Mouse (Mus musculus) midbrain, embryonic 11.5 days (tissue): ENCODE measurements at regions not wholly inside any gene's neighbourhood (a gene's known extent, or its start where the extent isn't known, plus 50 kb on each side); places are given as distances from the start of the nearest gene placed in this dataset.

ENCODE experiments used
- ATAC-seq: fragments of 200-750 bp; cut with Nextera tagmentation; 2 replicates; pipeline ENCODE4 v1.8.0; 2017; ENCODE audit warnings: moderate TSS enrichment, moderate library complexity; ENCODE audit not compliant: low FRiP score
- DNase-seq: peaks from one replicate; pipeline ENCODE4 v3.0.0; 2015; ENCODE audit warnings: low spot score; ENCODE audit errors: missing footprints
- H3K27ac ChIP-seq: fragments of 300-500 bp; sonication (generic); 2 replicates; pipeline ENCODE4 v1.5.1; 2014; ENCODE audit warnings: low read depth, low read length
- H3K27me3 ChIP-seq: fragments of 300-500 bp; sonication (generic); 2 replicates; pipeline ENCODE4 v1.6.1; 2014; ENCODE audit warnings: mild to moderate bottlenecking, low read length, moderate library complexity, mixed read lengths; ENCODE audit not compliant: control insufficient read depth, insufficient read depth
- H3K36me3 ChIP-seq: fragments of 300-500 bp; sonication (generic); 2 replicates; pipeline ENCODE4 v1.6.1; 2014; ENCODE audit warnings: mild to moderate bottlenecking, low read length, moderate library complexity, mixed read lengths; ENCODE audit not compliant: control insufficient read depth, insufficient read depth
- H3K4me1 ChIP-seq: fragments of 300-500 bp; sonication (generic); 2 replicates; pipeline ENCODE4 v1.6.1; 2014; ENCODE audit warnings: low read length; ENCODE audit not compliant: control insufficient read depth, insufficient read depth
- H3K4me2 ChIP-seq: fragments of 300-500 bp; sonication (generic); 2 replicates; pipeline ENCODE4 v1.6.1; 2014; ENCODE audit warnings: mild to moderate bottlenecking, moderate library complexity
- H3K4me3 ChIP-seq: fragments of 300-500 bp; sonication (generic); 2 replicates; pipeline ENCODE4 v1.5.1; 2014; ENCODE audit warnings: low read depth, low read length
- H3K9ac ChIP-seq: fragments of 300-500 bp; sonication (generic); 2 replicates; pipeline ENCODE4 v1.6.1; 2014; ENCODE audit warnings: low read length
- H3K9me3 ChIP-seq: fragments of 300-500 bp; sonication (generic); 2 replicates; pipeline ENCODE4 v1.6.1; 2016; ENCODE audit warnings: low read length; ENCODE audit not compliant: control insufficient read depth
- WGBS: fragments of 180-500 bp; shearing (Covaris S2); extraction: QIAGEN DNeasy Blood & Tissue Kit; methylation state at CpG from one replicate; pipeline ENCODE4 v1.1.7; 2014; 5-methylcytosine and 5-hydroxymethylcytosine counted together

DNA sequence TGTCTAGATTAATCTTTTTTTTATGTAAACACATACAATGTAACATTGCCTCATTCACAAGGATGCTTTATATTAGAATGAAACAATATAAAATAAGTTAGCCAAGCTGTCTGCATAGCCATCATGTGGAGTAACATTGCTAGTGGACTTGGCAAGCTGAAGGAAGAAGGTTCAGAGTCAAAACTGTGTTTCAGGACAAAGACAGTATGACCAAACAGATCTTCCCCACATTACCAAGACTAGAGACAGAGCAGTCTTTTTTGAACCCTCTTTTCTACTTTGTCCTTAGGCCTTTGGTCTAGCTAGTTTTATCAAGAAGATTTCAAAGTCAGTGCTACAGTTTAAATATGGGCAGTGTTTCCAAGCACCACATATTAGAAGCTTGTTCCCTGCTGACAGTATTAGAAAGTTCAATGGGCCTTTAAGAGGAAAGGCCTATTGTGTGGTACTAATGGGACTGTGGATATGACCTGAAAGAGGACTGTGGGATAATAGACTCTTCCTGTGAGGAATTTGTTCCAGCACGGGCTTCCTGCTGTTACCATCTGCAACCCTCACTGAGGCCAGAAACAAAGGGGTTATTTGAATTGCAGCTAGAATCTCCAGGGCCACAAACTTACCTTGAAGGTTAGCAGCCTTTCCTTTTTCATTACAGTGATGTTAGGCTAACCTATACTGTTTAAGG, 449.1 kb upstream of the Lrrc7 start:
- Histone ChIP-seq H3K9ac (no peak overlapping the region), H3K27ac (no peak overlapping the region), H3K4me1 (no peaks in the 10 kb centered on the region), H3K4me2 (no peak overlapping the region), H3K4me3 (no peak overlapping the region), H3K27me3 (no peaks in the 10 kb centered on the region), H3K36me3 (no peaks in the 10 kb centered on the region), H3K9me3 (no peaks in the 10 kb centered on the region)
- peak; percentile 88 for ATAC-seq
- DNase-seq, result peak; percentile 87
- WGBS, result 0% methylated on average over 1 of the region's 1 CpGs

- no peaks in the 10 kb centered on the region for H3K9me3 ChIP-seq
- no peaks in the 10 kb centered on the region for H3K27me3 ChIP-seq
- H3K4me1 ChIP-seq, result no peaks in the 10 kb centered on the region
- no peaks in the 10 kb centered on the region for H3K36me3 ChIP-seq
- no peak overlapping the region for H3K9ac ChIP-seq
- H3K4me2 ChIP-seq, result no peak overlapping the region
- 50% methylated on average over 1 of the region's 1 CpGs for WGBS
- no peak overlapping the region for H3K27ac ChIP-seq
- DNase-seq, result no peak
- ATAC-seq, result no peak
- H3K4me3 ChIP-seq, result no peak overlapping the region
Observed at GRCm38 (mm10) chr3:159004013-159004412, 442.0 kb upstream of the Lrrc7 start.

DNA sequence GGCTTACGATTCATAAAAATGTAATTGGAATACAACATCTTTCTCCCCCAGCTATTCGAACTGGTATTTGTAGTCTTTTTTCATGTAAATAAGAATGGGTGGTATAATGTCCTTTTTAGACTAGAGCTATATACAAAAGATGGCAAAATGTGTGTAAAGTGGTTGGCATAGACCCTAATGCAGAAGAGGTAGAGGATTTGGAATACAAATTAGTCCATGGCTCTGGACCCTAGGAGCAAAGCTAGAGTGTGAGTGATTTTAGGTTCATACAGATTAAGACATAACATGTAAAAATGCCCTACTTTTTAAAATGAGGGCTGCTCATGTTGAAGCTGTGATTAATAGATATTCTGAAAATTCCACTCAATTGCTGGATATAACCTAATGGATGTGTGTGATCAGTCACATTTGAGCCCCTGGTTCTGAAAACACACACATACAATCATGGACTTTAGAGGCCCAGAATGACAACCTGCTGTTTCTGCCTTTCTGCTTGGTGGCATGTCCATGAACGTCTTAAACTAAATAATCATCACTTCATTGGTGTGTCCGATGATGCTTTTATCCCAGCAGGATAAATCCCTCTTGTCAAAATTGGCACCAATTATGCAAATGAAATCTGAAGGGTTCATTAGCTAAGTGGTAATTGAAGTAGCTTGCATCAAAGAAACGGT, 423.6 kb upstream of the Lrrc7 start:
- H3K4me1 ChIP-seq, result no peaks in the 10 kb centered on the region
- H3K9ac ChIP-seq, result no peak overlapping the region
- no peaks in the 10 kb centered on the region for H3K9me3 ChIP-seq
- H3K4me2 ChIP-seq, result no peak overlapping the region
- H3K4me3 ChIP-seq, result no peak overlapping the region
- 75% methylated on average over 5 of the region's 5 CpGs for WGBS
- H3K27ac ChIP-seq, result no peak overlapping the region
- H3K36me3 ChIP-seq, result no peaks in the 10 kb centered on the region
- ATAC-seq (no peak), DNase-seq (no peak)
- no peaks in the 10 kb centered on the region for H3K27me3 ChIP-seq

- Histone ChIP-seq H3K9me3 (no peaks in the 10 kb centered on the region), H3K4me2 (no peak overlapping the region), H3K9ac (no peak overlapping the region), H3K27ac (no peak overlapping the region), H3K4me3 (no peak overlapping the region), H3K4me1 (no peaks in the 10 kb centered on the region), H3K36me3 (no peaks in the 10 kb centered on the region), H3K27me3 (no peaks in the 10 kb centered on the region)
- DNase-seq, result no peak
- ATAC-seq, result no peak
Observed at GRCm38 (mm10) chr3:158947063-158947462, 385.0 kb upstream of the Lrrc7 start.

- no peaks in the 10 kb centered on the region for H3K9me3 ChIP-seq
- H3K36me3 ChIP-seq, result no peaks in the 10 kb centered on the region
- H3K27ac ChIP-seq, result no peak overlapping the region
- ATAC-seq (no peak), DNase-seq (no peak)
- no peak overlapping the region for H3K4me2 ChIP-seq
- no peaks in the 10 kb centered on the region for H3K27me3 ChIP-seq
- WGBS, result 82% methylated on average over 2 of the region's 2 CpGs
- no peak overlapping the region for H3K9ac ChIP-seq
- no peaks in the 10 kb centered on the region for H3K4me1 ChIP-seq
- no peak overlapping the region for H3K4me3 ChIP-seq
Observed at GRCm38 (mm10) chr3:158905104-158905503, 343.1 kb upstream of the Lrrc7 start.

DNA sequence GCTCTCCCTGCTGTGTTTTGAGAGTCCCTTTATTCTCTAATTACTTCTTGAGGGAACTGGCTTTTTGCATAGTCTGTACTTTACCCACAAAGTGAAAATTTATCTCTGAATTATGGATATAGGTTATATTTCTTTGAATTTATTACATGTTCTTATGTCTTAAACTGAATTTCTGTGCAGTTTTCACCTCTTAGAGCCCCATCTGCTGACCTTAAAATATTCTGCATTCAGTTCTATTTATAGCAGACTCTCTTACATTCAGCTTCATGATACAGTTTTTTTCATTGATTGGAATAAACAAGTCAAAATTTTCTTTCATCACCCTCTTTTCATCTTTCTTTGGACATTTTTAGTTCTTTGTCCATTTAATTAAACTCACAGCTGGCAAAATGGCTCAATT, 337.4 kb upstream of the Lrrc7 start:
- no peak for ATAC-seq
- H3K36me3 ChIP-seq, result no peaks in the 10 kb centered on the region
- H3K9me3 ChIP-seq, result no peaks in the 10 kb centered on the region

GRCm38 (mm10) chr3:158886732-158887386, 324.8 kb upstream of the Lrrc7 start:
- Histone ChIP-seq H3K4me3 (no peak overlapping the region), H3K9me3 (no peaks in the 10 kb centered on the region), H3K9ac (no peak overlapping the region), H3K4me1 (no peaks in the 10 kb centered on the region), H3K36me3 (no peaks in the 10 kb centered on the region), H3K4me2 (no peak overlapping the region), H3K27me3 (no peaks in the 10 kb centered on the region), H3K27ac (no peak overlapping the region)
- DNase-seq (no peak), ATAC-seq (no peak)
- 73% methylated on average over 1 of the region's 1 CpGs for WGBS

More for the DNA sequence above, 337.4 kb upstream of the Lrrc7 start:
- no peak overlapping the region for H3K27ac ChIP-seq
- no peaks in the 10 kb centered on the region for H3K27me3 ChIP-seq
- H3K4me2 ChIP-seq, result no peak overlapping the region
- no peak for DNase-seq
- no peak overlapping the region for H3K9ac ChIP-seq
- no peak overlapping the region for H3K4me3 ChIP-seq
- no peaks in the 10 kb centered on the region for H3K4me1 ChIP-seq

GRCm38 (mm10) chr3:158886301-158886711, 324.3 kb upstream of the Lrrc7 start:
- H3K4me1 ChIP-seq, result no peaks in the 10 kb centered on the region
- 54% methylated on average over 3 of the region's 3 CpGs for WGBS
- no peaks in the 10 kb centered on the region for H3K27me3 ChIP-seq
- 0 out of 2 replicates have a peak, but pooled peaks have one; percentile 27 for ATAC-seq
- DNase-seq, result no peak
- H3K4me2 ChIP-seq, result no peak overlapping the region
- no peak overlapping the region for H3K9ac ChIP-seq
- no peak overlapping the region for H3K4me3 ChIP-seq
- no peaks in the 10 kb centered on the region for H3K9me3 ChIP-seq
- H3K27ac ChIP-seq, result no peak overlapping the region
- no peaks in the 10 kb centered on the region for H3K36me3 ChIP-seq
